Mouse (Mus musculus): ENCODE measurements around the gene Slc35b1.

DNA sequence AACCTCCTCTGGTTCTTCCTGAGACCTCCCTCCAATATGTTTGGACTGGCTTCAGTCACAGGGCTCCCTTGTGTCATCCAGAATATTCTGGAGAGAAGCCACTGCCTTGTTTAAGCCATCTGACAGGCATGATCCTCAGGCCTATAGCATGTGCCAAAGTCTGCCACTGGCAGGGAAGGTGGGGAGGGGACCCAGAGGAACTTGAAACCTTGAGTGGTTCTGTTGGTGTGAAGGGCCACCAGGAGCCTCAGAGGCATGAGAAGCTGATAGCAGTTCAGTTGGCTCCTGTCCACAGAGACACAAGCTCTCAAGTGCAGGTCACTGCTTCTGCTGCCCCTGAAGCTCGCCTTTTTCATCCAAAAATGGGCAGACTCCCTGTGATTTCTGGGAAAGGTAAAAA, 12.1 kb downstream of the Slc35b1 start:
- no peak for TF ChIP-seq CTCF (IDR thresholded peaks at IDR 0.05; ENCODE audit: extremely low read depth, insufficient read depth, low read length)
- TF ChIP-seq POLR2A (IDR thresholded peaks at IDR 0.05; ENCODE audit: extremely low read depth, insufficient read depth, low read length): no peak

All from cortical plate, adult 2 months (tissue).